Mouse (Mus musculus) forebrain, embryonic 12.5 days (tissue): ENCODE measurements around the gene Stat1. TPM values are rescaled to one million over a fixed set of nuclear protein-coding genes. Genes with fewer than 3 reads are reported as not detected.

Experiments used
- ATAC-seq: fragments of 200-750 bp; cut with Nextera tagmentation; 2 replicates; pipeline ENCODE4 v1.8.0; 2017; ENCODE audit warnings: moderate TSS enrichment; ENCODE audit not compliant: low FRiP score
- H3K27ac ChIP-seq: fragments of 300-500 bp; sonication (generic); 2 replicates; pipeline ENCODE4 v1.5.1; 2016; ENCODE audit warnings: mild to moderate bottlenecking
- H3K27me3 ChIP-seq: fragments of 300-500 bp; sonication (generic); 2 replicates; pipeline ENCODE4 v1.6.1; 2016; ENCODE audit warnings: mild to moderate bottlenecking
- H3K36me3 ChIP-seq: fragments of 300-500 bp; sonication (generic); replicated peaks from 2 replicates; pipeline ENCODE4 v1.6.1; 2016; ENCODE audit warnings: mild to moderate bottlenecking
- H3K4me1 ChIP-seq: fragments of 300-500 bp; sonication (generic); 2 replicates; pipeline ENCODE4 v1.6.1; 2016
- H3K4me2 ChIP-seq: fragments of 300-500 bp; sonication (generic); 2 replicates; pipeline ENCODE4 v1.6.1; 2016; ENCODE audit warnings: mild to moderate bottlenecking, moderate library complexity
- H3K4me3 ChIP-seq: fragments of 300-500 bp; sonication (generic); replicated peaks from 2 replicates; pipeline ENCODE4 v1.5.1; 2016; ENCODE audit warnings: mild to moderate bottlenecking
- H3K9ac ChIP-seq: fragments of 300-500 bp; sonication (generic); 2 replicates; pipeline ENCODE4 v1.6.1; 2016; ENCODE audit warnings: mild to moderate bottlenecking
- H3K9me3 ChIP-seq: fragments of 300-500 bp; sonication (generic); 2 replicates; pipeline ENCODE4 v1.6.1; 2016
- WGBS: fragments of 180-500 bp; shearing (Covaris S2); methylation state at CpG from one replicate; pipeline ENCODE4 v1.1.7; 2016; 5-methylcytosine and 5-hydroxymethylcytosine counted together
- polyA plus RNA-seq: library from polyadenylated mRNA; unstranded; fragments of >200 nt; fragmentation: Nextera tagmentation; extraction: Ambion mirVana; gene quantifications from 2 replicates; pipeline ENCODE4 v1.2.1, GENCODE M21; 2016

Gene Stat1
- polyA plus RNA-seq, 1 experiment from 2014 or later: 15.4 TPM

- Histone ChIP-seq H3K4me3 (peak overlapping the region; percentile 33), H3K27me3 (no peaks in the 10 kb centered on the region), H3K4me1 (peaks cover 5% of the 10 kb centered on the region), H3K9me3 (no peaks in the 10 kb centered on the region), H3K36me3 (no peaks in the 10 kb centered on the region), H3K27ac (peak overlapping the region; percentile 71), H3K9ac (peak overlapping the region; percentile 41; the same call in 1 of the 2 replicates), H3K4me2 (peak overlapping the region; percentile 63)
- 27% methylated on average over 7 of the region's 7 CpGs for WGBS
- peak; percentile 34 for ATAC-seq
Observed at GRCm38 (mm10) chr1:52113067-52113665, 6.1 kb upstream of the Stat1 start.

GRCm38 (mm10) chr1:52113666-52114069 lies 5.6 kb upstream of the Stat1 start:
- peak overlapping the region; percentile 33 for H3K4me3 ChIP-seq
- WGBS: under 1% methylated on average over 32 of the region's 32 CpGs
- H3K9me3 ChIP-seq: no peaks in the 10 kb centered on the region
- H3K27ac ChIP-seq: peak overlapping the region; percentile 71
- H3K4me2 ChIP-seq: peak overlapping the region; percentile 63
- ATAC-seq: peak; percentile 98
- H3K36me3 ChIP-seq: no peaks in the 10 kb centered on the region
- peak overlapping the region; percentile 41; the same call in 1 of the 2 replicates for H3K9ac ChIP-seq
- H3K4me1 ChIP-seq: peaks cover 8% of the 10 kb centered on the region
- H3K27me3 ChIP-seq: no peaks in the 10 kb centered on the region

GRCm38 (mm10) chr1:52116441-52116840 lies 2.8 kb upstream of the Stat1 start:
- Histone ChIP-seq H3K9me3 (no peaks in the 10 kb centered on the region), H3K27me3 (no peaks in the 10 kb centered on the region), H3K9ac (no peak overlapping the region), H3K4me3 (no peak overlapping the region), H3K4me1 (peaks cover 20% of the 10 kb centered on the region), H3K4me2 (no peak overlapping the region), H3K36me3 (no peaks in the 10 kb centered on the region), H3K27ac (no peak overlapping the region)
- 86% methylated on average over 3 of the region's 3 CpGs for WGBS
- ATAC-seq: no peak

GRCm38 (mm10) chr1:52117777-52118176 lies 1.5 kb upstream of the Stat1 start:
- Histone ChIP-seq H3K4me2 (no peak overlapping the region), H3K27me3 (no peaks in the 10 kb centered on the region), H3K27ac (no peak overlapping the region), H3K4me1 (peaks cover 20% of the 10 kb centered on the region), H3K9me3 (no peaks in the 10 kb centered on the region), H3K36me3 (no peaks in the 10 kb centered on the region), H3K4me3 (no peak overlapping the region), H3K9ac (no peak overlapping the region)
- no peak for ATAC-seq
- 89% methylated on average over 1 of the region's 1 CpGs for WGBS

GRCm38 (mm10) chr1:52119691-52120090 lies 451 bp downstream of the Stat1 start:
- Histone ChIP-seq H3K9me3 (no peaks in the 10 kb centered on the region), H3K36me3 (no peaks in the 10 kb centered on the region), H3K27ac (no peak overlapping the region), H3K27me3 (no peaks in the 10 kb centered on the region), H3K9ac (peak overlapping the region; percentile 62), H3K4me1 (peaks cover 16% of the 10 kb centered on the region), H3K4me3 (peak overlapping the region; percentile 79), H3K4me2 (peak overlapping the region; percentile 95)
- ATAC-seq: peak; percentile 36
- under 1% methylated on average over 20 of the region's 20 CpGs for WGBS

GRCm38 (mm10) chr1:52120191-52120590 lies 951 bp downstream of the Stat1 start:
- Histone ChIP-seq H3K27me3 (no peaks in the 10 kb centered on the region), H3K4me1 (peaks cover 16% of the 10 kb centered on the region), H3K4me3 (peak overlapping the region; percentile 79), H3K36me3 (no peaks in the 10 kb centered on the region), H3K27ac (no peak overlapping the region), H3K9ac (peak overlapping the region; percentile 62), H3K4me2 (peak overlapping the region; percentile 95), H3K9me3 (no peaks in the 10 kb centered on the region)
- WGBS: 36% methylated on average over 10 of the region's 10 CpGs
- no peak for ATAC-seq

GRCm38 (mm10) chr1:52121052-52121451 lies 1.8 kb downstream of the Stat1 start:
- no peak overlapping the region for H3K4me2 ChIP-seq
- no peak overlapping the region for H3K27ac ChIP-seq
- no peaks in the 10 kb centered on the region for H3K27me3 ChIP-seq
- H3K4me1 ChIP-seq: peaks cover 16% of the 10 kb centered on the region
- WGBS: 89% methylated on average over 3 of the region's 3 CpGs
- no peaks in the 10 kb centered on the region for H3K36me3 ChIP-seq
- H3K9me3 ChIP-seq: no peaks in the 10 kb centered on the region
- no peak for ATAC-seq
- no peak overlapping the region for H3K9ac ChIP-seq
- no peak overlapping the region for H3K4me3 ChIP-seq

GRCm38 (mm10) chr1:52124818-52125217 lies 5.6 kb downstream of the Stat1 start:
- Histone ChIP-seq H3K27ac (no peak overlapping the region), H3K9ac (no peak overlapping the region), H3K4me2 (no peak overlapping the region), H3K9me3 (no peaks in the 10 kb centered on the region), H3K27me3 (no peaks in the 10 kb centered on the region), H3K36me3 (peaks cover 8% of the 10 kb centered on the region), H3K4me1 (peaks cover 7% of the 10 kb centered on the region), H3K4me3 (no peak overlapping the region)
- no peak for ATAC-seq
- 70% methylated on average over 3 of the region's 3 CpGs for WGBS

- Histone ChIP-seq H3K9ac (no peak overlapping the region), H3K36me3 (peaks cover 8% of the 10 kb centered on the region), H3K9me3 (no peaks in the 10 kb centered on the region), H3K4me2 (no peak overlapping the region), H3K4me3 (no peak overlapping the region), H3K27me3 (no peaks in the 10 kb centered on the region), H3K27ac (no peak overlapping the region), H3K4me1 (no peaks in the 10 kb centered on the region)
- no peak for ATAC-seq
- WGBS: 94% methylated on average over 6 of the region's 6 CpGs
Observed at GRCm38 (mm10) chr1:52127350-52127749, 8.1 kb downstream of the Stat1 start.

GRCm38 (mm10) chr1:52129794-52130193 lies 10.6 kb downstream of the Stat1 start:
- Histone ChIP-seq H3K27ac (no peak overlapping the region), H3K9me3 (no peaks in the 10 kb centered on the region), H3K4me3 (no peak overlapping the region), H3K4me2 (no peak overlapping the region), H3K36me3 (peaks cover 8% of the 10 kb centered on the region), H3K27me3 (no peaks in the 10 kb centered on the region), H3K4me1 (no peaks in the 10 kb centered on the region), H3K9ac (no peak overlapping the region)
- no peak for ATAC-seq
- WGBS: 74% methylated on average over 6 of the region's 6 CpGs

GRCm38 (mm10) chr1:52131787-52132377 lies 12.6 kb downstream of the Stat1 start:
- no peak overlapping the region for H3K9ac ChIP-seq
- WGBS: 87% methylated on average over 11 of the region's 11 CpGs
- H3K9me3 ChIP-seq: no peaks in the 10 kb centered on the region
- no peak overlapping the region for H3K27ac ChIP-seq
- no peaks in the 10 kb centered on the region for H3K27me3 ChIP-seq
- ATAC-seq: no peak
- peaks cover 3% of the 10 kb centered on the region; the same call in 1 of the 2 replicates for H3K36me3 ChIP-seq
- no peak overlapping the region for H3K4me3 ChIP-seq
- H3K4me2 ChIP-seq: no peak overlapping the region
- no peaks in the 10 kb centered on the region for H3K4me1 ChIP-seq

- Histone ChIP-seq H3K9ac (no peak overlapping the region), H3K4me3 (no peak overlapping the region), H3K4me2 (no peak overlapping the region), H3K27ac (no peak overlapping the region), H3K27me3 (no peaks in the 10 kb centered on the region), H3K9me3 (no peaks in the 10 kb centered on the region), H3K4me1 (no peaks in the 10 kb centered on the region), H3K36me3 (no peaks in the 10 kb centered on the region; the same call in 1 of the 2 replicates)
- ATAC-seq: no peak
- 71% methylated on average over 8 of the region's 8 CpGs for WGBS
Observed at GRCm38 (mm10) chr1:52133254-52133653, 14.0 kb downstream of the Stat1 start.

- H3K36me3 ChIP-seq: peaks cover 6% of the 10 kb centered on the region; the same call in 1 of the 2 replicates
- no peak overlapping the region for H3K9ac ChIP-seq
- no peak overlapping the region for H3K27ac ChIP-seq
- no peaks in the 10 kb centered on the region for H3K27me3 ChIP-seq
- 83% methylated on average over 16 of the region's 16 CpGs for WGBS
- no peak overlapping the region for H3K4me2 ChIP-seq
- no peaks in the 10 kb centered on the region for H3K9me3 ChIP-seq
- no peaks in the 10 kb centered on the region for H3K4me1 ChIP-seq
- H3K4me3 ChIP-seq: no peak overlapping the region
- no peak for ATAC-seq
Observed at GRCm38 (mm10) chr1:52137292-52137691, 18.1 kb downstream of the Stat1 start.
